Mouse (Mus musculus): ENCODE results near the gene Gstt3.

DNA sequence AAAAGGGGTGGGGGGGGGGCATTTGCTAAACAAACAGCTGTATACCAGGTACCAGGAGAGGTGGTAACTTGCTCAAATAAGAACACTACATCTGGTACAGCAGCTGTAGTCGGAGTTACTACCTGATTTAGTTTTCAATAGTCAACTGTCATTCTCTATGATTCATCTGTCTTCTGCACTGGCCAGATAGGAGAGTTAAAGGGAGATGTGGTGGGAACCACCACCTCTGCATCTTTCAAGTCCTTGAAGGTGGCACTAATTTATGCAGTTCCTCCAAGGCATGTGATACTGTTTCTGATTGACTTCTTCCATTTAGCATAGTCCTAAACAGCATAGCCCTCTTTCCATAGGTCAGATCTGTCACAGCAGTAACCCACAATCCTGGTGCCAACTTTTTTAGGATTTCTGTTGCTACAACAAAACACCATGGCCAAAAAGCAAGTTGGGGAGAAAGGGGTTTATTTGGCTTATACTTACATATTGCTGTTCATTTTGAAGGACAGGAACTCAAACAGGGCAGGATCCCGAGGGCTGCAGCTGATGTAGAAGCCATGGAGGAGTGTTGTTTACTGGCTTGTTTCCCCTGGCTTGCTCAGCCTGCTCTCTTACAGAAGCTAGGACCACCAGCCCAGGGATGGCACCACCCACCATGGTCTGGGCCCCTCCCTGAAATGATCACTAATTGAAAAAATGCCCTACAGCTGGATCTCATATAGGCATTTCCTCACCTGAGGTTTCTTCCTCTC is 48.5 kb upstream of the Gstt3 start:
- TF ChIP-seq EP300 (IDR thresholded peaks at IDR 0.05; ENCODE audit: low read depth) (no peak), CTCF (IDR thresholded peaks at IDR 0.05; ENCODE audit: low read depth) (no peak)

All from heart, postnatal 0 days (tissue).